Mouse (Mus musculus) lung, postnatal 0 days (tissue): ENCODE measurements around the gene Gatad2b.

Experiments used
- CTCF ChIP-seq: IDR thresholded peaks from 2 replicates; pipeline ENCODE4 v1.5.1; 2016; ENCODE audit warnings: antibody characterized with exemption, mild to moderate bottlenecking
- EP300 ChIP-seq: IDR thresholded peaks from 2 replicates; pipeline ENCODE4 v1.6.1; 2016; ENCODE audit warnings: antibody characterized with exemption, mild to moderate bottlenecking, control low read depth

- TF ChIP-seq CTCF, result no peak
- no peak for TF ChIP-seq EP300
These were observed 111.6 kb downstream of the Gatad2b start for GRCm38 (mm10) chr3:90404609-90405008.
